Mouse (Mus musculus): ENCODE measurements around the gene Limk2. TPM values are rescaled to one million over a fixed set of nuclear protein-coding genes. Genes with fewer than 3 reads are reported as not detected.
A peak's percentile ranks its signal among the peaks of the same experiment; 100 is the strongest.

Limk2 gene
- total and polyA plus RNA-seq, 2 experiments from 2014 or later = 113 to 206 TPM

DNA sequence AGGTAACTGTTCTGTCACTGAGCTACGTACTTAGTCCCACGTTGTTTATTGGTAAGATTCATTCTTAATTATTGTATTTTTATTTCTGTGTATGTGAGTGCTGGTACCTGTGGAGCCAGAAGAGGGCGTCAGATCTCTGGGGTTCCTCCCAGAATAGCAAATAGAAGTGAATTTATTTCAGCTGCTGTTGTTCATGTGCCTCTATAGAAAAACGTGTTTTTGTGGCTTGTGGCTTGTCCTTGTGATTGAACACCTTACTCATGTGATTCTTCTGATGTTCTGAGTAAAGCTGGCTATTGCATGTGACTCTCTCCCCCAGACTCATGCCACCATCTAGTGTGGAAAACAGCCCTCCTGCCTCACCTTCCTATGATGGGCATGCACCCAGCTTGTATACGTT, 80.7 kb downstream of the Limk2 start:
- Histone ChIP-seq H3K36me3 (ENCODE audit: insufficient read depth, low read length) (peaks cover under 1% of the 10 kb centered on the region; the same call in 1 of the 2 replicates), H3K4me2 (ENCODE audit: low read depth, low read length) (no peak overlapping the region), H3K9me3 (ENCODE audit: low read length) (no peaks in the 10 kb centered on the region), H3K27ac (no peak overlapping the region), H3K27me3 (ENCODE audit: insufficient read depth, low read length) (no peaks in the 10 kb centered on the region), H3K4me3 (ENCODE audit: low read length) (no peak overlapping the region), H3K9ac (replicated peaks; ENCODE audit: low read length) (no peak overlapping the region), H3K4me1 (ENCODE audit: insufficient read depth, low read length) (0 out of 2 replicates have a peak, but pooled peaks cover 8% of the 10 kb centered on the region)
- peak; percentile 10; the same call in 1 of the 2 replicates for TF ChIP-seq CTCF (IDR thresholded peaks at IDR 0.05; ENCODE audit: low read depth)
- DNase-seq (ENCODE audit: low spot score) (no peak), ATAC-seq (no peak)
- WGBS = 78% methylated on average over 5 of the region's 5 CpGs

- ATAC-seq = no peak
- Histone ChIP-seq H3K27ac (no peak overlapping the region), H3K9ac (replicated peaks; ENCODE audit: low read length) (no peak overlapping the region), H3K36me3 (ENCODE audit: insufficient read depth, low read length) (no peaks in the 10 kb centered on the region), H3K9me3 (ENCODE audit: low read length) (no peaks in the 10 kb centered on the region), H3K4me1 (ENCODE audit: insufficient read depth, low read length) (no peaks in the 10 kb centered on the region), H3K4me2 (ENCODE audit: low read depth, low read length) (no peak overlapping the region), H3K27me3 (ENCODE audit: insufficient read depth, low read length) (no peaks in the 10 kb centered on the region), H3K4me3 (ENCODE audit: low read length) (no peak overlapping the region)
- 89% methylated on average over 3 of the region's 3 CpGs for WGBS
- TF ChIP-seq CTCF (IDR thresholded peaks at IDR 0.05; ENCODE audit: low read depth) = no peak
- no peak for DNase-seq (ENCODE audit: low spot score)
Measured at GRCm38 (mm10) chr11:3318286-3318685, 90.7 kb downstream of the Limk2 start.

DNA sequence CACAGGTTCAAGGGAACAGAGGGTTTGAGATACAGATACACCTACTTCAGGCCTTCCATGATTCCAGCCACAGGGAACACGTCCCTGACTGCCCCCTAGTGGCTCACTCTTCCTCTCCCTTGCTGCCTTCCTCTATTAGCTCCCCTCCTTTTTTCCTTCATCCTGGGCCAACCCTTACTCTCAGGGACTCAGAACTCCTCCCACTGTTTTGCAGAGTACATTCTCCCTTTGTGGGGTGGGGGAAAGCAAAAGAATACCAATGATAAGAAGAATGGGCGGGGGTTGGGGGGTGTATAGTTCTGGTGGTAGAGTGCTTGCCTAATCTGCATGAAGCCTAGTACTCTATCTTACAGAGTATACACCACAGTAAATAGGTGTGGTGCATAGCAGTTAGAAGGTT, 94.8 kb downstream of the Limk2 start:
- Histone ChIP-seq H3K36me3 (ENCODE audit: insufficient read depth, low read length) (peaks cover 30% of the 10 kb centered on the region), H3K27ac (no peak overlapping the region), H3K4me2 (ENCODE audit: low read depth, low read length) (no peak overlapping the region), H3K4me3 (ENCODE audit: low read length) (no peak overlapping the region), H3K4me1 (ENCODE audit: insufficient read depth, low read length) (no peaks in the 10 kb centered on the region), H3K27me3 (ENCODE audit: insufficient read depth, low read length) (no peaks in the 10 kb centered on the region), H3K9ac (replicated peaks; ENCODE audit: low read length) (no peak overlapping the region), H3K9me3 (ENCODE audit: low read length) (no peaks in the 10 kb centered on the region)
- DNase-seq (ENCODE audit: low spot score) = peak; percentile 69
- WGBS = 29% methylated on average over 2 of the region's 2 CpGs
- TF ChIP-seq CTCF (IDR thresholded peaks at IDR 0.05; ENCODE audit: low read depth) = peak; percentile 78
- ATAC-seq = peak; percentile 68

- no peak overlapping the region for H3K9ac ChIP-seq (replicated peaks; ENCODE audit: low read length)
- no peak for ATAC-seq
- H3K4me2 ChIP-seq (ENCODE audit: low read depth, low read length) = no peak overlapping the region
- peaks cover 38% of the 10 kb centered on the region for H3K36me3 ChIP-seq (ENCODE audit: insufficient read depth, low read length)
- no peak for TF ChIP-seq CTCF (IDR thresholded peaks at IDR 0.05; ENCODE audit: low read depth)
- H3K9me3 ChIP-seq (ENCODE audit: low read length) = no peaks in the 10 kb centered on the region
- H3K4me1 ChIP-seq (ENCODE audit: insufficient read depth, low read length) = no peaks in the 10 kb centered on the region
- H3K27ac ChIP-seq = no peak overlapping the region
- no peak overlapping the region for H3K4me3 ChIP-seq (ENCODE audit: low read length)
- H3K27me3 ChIP-seq (ENCODE audit: insufficient read depth, low read length) = no peaks in the 10 kb centered on the region
- WGBS = 90% methylated on average over 1 of the region's 1 CpGs
- DNase-seq (ENCODE audit: low spot score) = no peak
Measured at GRCm38 (mm10) chr11:3313294-3313693, 95.7 kb downstream of the Limk2 start.

- WGBS = 87% methylated on average over 10 of the region's 10 CpGs
- no peak for TF ChIP-seq CTCF (IDR thresholded peaks at IDR 0.05; ENCODE audit: low read depth)
- H3K9ac ChIP-seq (replicated peaks; ENCODE audit: low read length) = no peak overlapping the region
- H3K4me3 ChIP-seq (ENCODE audit: low read length) = no peak overlapping the region
- DNase-seq (ENCODE audit: low spot score) (no peak), ATAC-seq (no peak)
- no peak overlapping the region for H3K27ac ChIP-seq
- no peak overlapping the region for H3K4me2 ChIP-seq (ENCODE audit: low read depth, low read length)
- H3K36me3 ChIP-seq (ENCODE audit: insufficient read depth, low read length) = peaks cover 54% of the 10 kb centered on the region
- no peaks in the 10 kb centered on the region for H3K9me3 ChIP-seq (ENCODE audit: low read length)
- H3K4me1 ChIP-seq (ENCODE audit: insufficient read depth, low read length) = no peaks in the 10 kb centered on the region
- no peaks in the 10 kb centered on the region for H3K27me3 ChIP-seq (ENCODE audit: insufficient read depth, low read length)
Measured at GRCm38 (mm10) chr11:3311586-3312347, 97.2 kb downstream of the Limk2 start.

DNA sequence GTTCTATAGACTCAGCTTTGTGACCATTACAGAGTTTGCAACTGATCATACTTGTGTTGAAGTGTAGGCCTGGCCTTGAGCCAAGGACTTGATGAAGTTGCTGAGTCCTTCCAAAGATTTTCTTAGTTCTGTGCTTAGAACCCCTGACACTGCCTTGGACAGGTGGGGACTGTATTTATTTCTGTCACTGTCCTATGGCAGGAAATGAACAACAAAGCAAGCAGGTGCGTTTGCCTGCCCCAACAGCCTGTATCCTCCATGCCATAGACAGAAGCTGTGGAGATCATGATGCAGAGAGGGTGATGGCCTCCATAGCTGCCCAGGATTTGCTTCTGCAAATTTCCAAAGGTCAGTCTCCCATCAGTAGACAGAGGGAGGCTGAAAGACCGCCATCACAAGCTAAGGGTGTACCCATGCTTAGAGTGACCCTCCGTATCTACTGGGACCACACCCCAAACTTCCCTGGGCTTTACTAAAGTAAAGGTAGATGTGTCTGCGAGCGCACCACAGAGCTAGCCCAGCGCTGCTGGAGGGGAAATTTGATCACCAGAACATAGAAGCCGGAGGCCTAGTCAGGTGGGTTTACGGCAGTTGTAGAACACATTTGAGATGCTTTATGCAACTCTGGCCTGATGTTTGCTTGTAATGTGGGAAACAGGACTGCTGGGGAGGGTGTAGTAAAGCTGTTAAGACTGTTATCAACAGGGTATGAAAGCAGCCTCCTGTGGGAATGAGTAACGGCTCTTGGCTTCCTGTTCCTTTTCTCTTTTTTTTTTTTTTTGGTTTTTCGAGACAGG, 98.0 kb downstream of the Limk2 start:
- H3K9ac ChIP-seq (replicated peaks; ENCODE audit: low read length) = no peak overlapping the region
- H3K27ac ChIP-seq = no peak overlapping the region
- no peak overlapping the region for H3K4me2 ChIP-seq (ENCODE audit: low read depth, low read length)
- H3K4me1 ChIP-seq (ENCODE audit: insufficient read depth, low read length) = no peaks in the 10 kb centered on the region
- 91% methylated on average over 9 of the region's 10 CpGs for WGBS
- no peak for TF ChIP-seq CTCF (IDR thresholded peaks at IDR 0.05; ENCODE audit: low read depth)
- no peak for ATAC-seq
- H3K4me3 ChIP-seq (ENCODE audit: low read length) = no peak overlapping the region
- no peaks in the 10 kb centered on the region for H3K27me3 ChIP-seq (ENCODE audit: insufficient read depth, low read length)
- peaks cover 61% of the 10 kb centered on the region for H3K36me3 ChIP-seq (ENCODE audit: insufficient read depth, low read length)
- no peaks in the 10 kb centered on the region for H3K9me3 ChIP-seq (ENCODE audit: low read length)
- DNase-seq (ENCODE audit: low spot score) = no peak
